Mouse (Mus musculus) heart, embryonic 13.5 days (tissue): ENCODE data around the gene Tln2. TPM values are rescaled to one million over a fixed set of nuclear protein-coding genes. Genes with fewer than 3 reads are reported as not detected.

Experiments
- ATAC-seq: fragments of 200-750 bp; cut with Nextera tagmentation; 2 replicates; pipeline ENCODE4 v1.8.0; 2017; ENCODE audit warnings: moderate TSS enrichment; ENCODE audit not compliant: insufficient number of reproducible peaks, low FRiP score, low TSS enrichment; ENCODE audit errors: extremely low read depth
- H3K27ac ChIP-seq: fragments of 300-500 bp; sonication (generic); replicated peaks from 2 replicates; pipeline ENCODE4 v1.5.1; 2015; ENCODE audit warnings: moderate library complexity, mild to moderate bottlenecking, inconsistent platforms
- H3K27me3 ChIP-seq: fragments of 300-500 bp; sonication (generic); replicated peaks from 2 replicates; pipeline ENCODE4 v1.6.1; 2015; ENCODE audit warnings: mild to moderate bottlenecking, inconsistent platforms
- H3K36me3 ChIP-seq: fragments of 300-500 bp; sonication (generic); 2 replicates; pipeline ENCODE4 v1.6.1; 2015; ENCODE audit warnings: mild to moderate bottlenecking, inconsistent platforms
- H3K4me1 ChIP-seq: fragments of 300-500 bp; sonication (generic); 2 replicates; pipeline ENCODE4 v1.6.1; 2015; ENCODE audit warnings: inconsistent platforms
- H3K4me2 ChIP-seq: fragments of 300-500 bp; sonication (generic); 2 replicates; pipeline ENCODE4 v1.6.1; 2015; ENCODE audit warnings: inconsistent platforms, mild to moderate bottlenecking, moderate library complexity
- H3K4me3 ChIP-seq: fragments of 300-500 bp; sonication (generic); 2 replicates; pipeline ENCODE4 v1.5.1; 2015; ENCODE audit warnings: moderate library complexity, mild to moderate bottlenecking, inconsistent platforms
- H3K9ac ChIP-seq: fragments of 300-500 bp; sonication (generic); 2 replicates; pipeline ENCODE4 v1.6.1; 2015; ENCODE audit warnings: inconsistent platforms, mild to moderate bottlenecking, moderate library complexity
- H3K9me3 ChIP-seq: fragments of 300-500 bp; sonication (generic); 2 replicates; pipeline ENCODE4 v1.6.1; 2016; ENCODE audit warnings: inconsistent platforms
- WGBS: fragments of 180-500 bp; shearing (Covaris S2); methylation state at CpG from one replicate; pipeline ENCODE4 v1.1.7; 2015; ENCODE audit warnings: mixed read lengths; 5-methylcytosine and 5-hydroxymethylcytosine counted together
- polyA plus RNA-seq: library from polyadenylated mRNA; unstranded; fragments of >200 nt; fragmentation: Nextera tagmentation; extraction: Ambion mirVana; gene quantifications from 2 replicates; pipeline ENCODE4 v1.2.1, GENCODE M21; 2015

Tln2 gene
- polyA plus RNA-seq, 1 experiment from 2014 or later = 55.3 TPM

DNA sequence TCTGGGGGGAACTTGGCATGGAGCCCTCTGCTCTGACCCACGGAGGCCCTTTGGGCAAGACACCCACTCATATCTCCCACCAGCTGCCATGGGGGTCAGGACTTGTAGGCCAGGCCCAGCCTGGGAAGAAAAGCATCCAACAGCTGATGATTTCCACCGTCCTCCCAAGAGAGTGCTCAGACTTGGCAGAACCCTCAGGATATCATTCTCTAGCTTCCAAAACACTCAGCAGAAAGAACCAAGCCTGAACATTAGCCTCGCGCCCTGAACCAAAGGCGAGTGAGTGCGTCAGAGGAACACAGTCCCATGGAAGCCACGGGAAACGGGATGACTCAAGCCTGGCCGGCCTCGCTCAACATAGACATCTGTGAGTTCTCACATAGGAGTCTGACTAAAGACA, 25.4 kb upstream of the Tln2 start:
- peak overlapping the region; percentile 86; the same call in 1 of the 2 replicates for H3K27ac ChIP-seq
- ATAC-seq = no peak; the same call in 1 of the 2 replicates
- WGBS = 73% methylated on average over 10 of the region's 10 CpGs
- no peak overlapping the region for H3K4me3 ChIP-seq
- H3K27me3 ChIP-seq = no peaks in the 10 kb centered on the region
- H3K9me3 ChIP-seq = no peaks in the 10 kb centered on the region
- peaks cover 96% of the 10 kb centered on the region for H3K4me1 ChIP-seq
- no peaks in the 10 kb centered on the region for H3K36me3 ChIP-seq
- no peak overlapping the region for H3K9ac ChIP-seq
- H3K4me2 ChIP-seq = no peak overlapping the region

- Histone ChIP-seq H3K9me3 (no peaks in the 10 kb centered on the region), H3K4me2 (peak overlapping the region; percentile 47), H3K9ac (peak overlapping the region; percentile 37), H3K36me3 (no peaks in the 10 kb centered on the region), H3K4me3 (no peak overlapping the region), H3K27me3 (no peaks in the 10 kb centered on the region), H3K4me1 (peaks cover 71% of the 10 kb centered on the region), H3K27ac (peak overlapping the region; percentile 98)
- ATAC-seq = peak; percentile 56; the same call in 1 of the 2 replicates
- WGBS = 34% methylated on average over 10 of the region's 10 CpGs
Measured at GRCm38 (mm10) chr9:67581581-67582280, 22.2 kb upstream of the Tln2 start.

DNA sequence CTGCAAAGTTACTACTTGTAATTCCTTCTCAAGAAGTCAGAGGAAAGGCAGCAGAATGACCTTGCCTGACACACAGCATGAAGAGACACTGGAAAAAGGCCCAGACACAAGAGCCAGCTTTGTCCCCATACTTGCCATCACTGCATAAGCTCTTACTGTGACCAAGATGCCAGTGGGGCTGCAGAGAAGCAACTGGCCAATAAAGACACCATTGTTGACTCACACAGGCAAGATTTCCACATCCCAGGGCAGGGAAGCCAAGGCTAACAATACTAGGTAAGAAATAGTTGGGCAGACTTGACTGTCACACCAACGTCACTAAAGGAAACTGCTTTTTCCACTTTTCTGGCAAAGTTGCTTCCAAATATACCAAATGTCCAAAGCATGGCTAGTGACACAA, 20.0 kb upstream of the Tln2 start:
- Histone ChIP-seq H3K4me3 (no peak overlapping the region), H3K9ac (no peak overlapping the region), H3K36me3 (no peaks in the 10 kb centered on the region), H3K4me1 (peaks cover 60% of the 10 kb centered on the region), H3K27me3 (no peaks in the 10 kb centered on the region), H3K9me3 (no peaks in the 10 kb centered on the region), H3K4me2 (no peak overlapping the region), H3K27ac (no peak overlapping the region)
- no peak for ATAC-seq
- WGBS = 87% methylated on average over 1 of the region's 1 CpGs

DNA sequence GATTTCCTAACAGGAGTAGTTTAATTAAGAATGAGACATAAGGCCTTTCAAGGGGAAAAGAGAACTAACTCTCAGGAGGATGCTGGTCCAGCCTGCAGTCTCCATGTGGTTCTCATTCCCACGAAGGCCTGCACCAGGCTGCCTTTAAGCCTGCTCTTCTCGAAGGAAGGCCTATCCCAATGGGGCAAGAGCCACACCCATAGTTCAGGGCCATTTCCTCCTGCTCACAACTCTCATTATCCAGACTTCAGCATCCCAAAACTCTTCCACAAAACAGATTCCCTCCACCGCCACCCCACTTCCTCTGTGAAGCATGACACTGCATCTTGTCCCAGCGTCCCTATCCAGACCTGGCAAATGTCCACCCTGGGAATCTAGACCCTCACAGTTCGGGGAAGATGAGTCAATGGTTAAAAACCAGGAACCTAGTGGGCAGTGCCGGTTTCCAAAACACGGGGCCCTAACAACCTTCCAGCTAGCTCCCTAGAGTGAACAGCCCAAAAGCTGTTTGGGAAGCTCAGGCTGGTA, 15.3 kb upstream of the Tln2 start:
- 62% methylated on average over 7 of the region's 7 CpGs for WGBS
- Histone ChIP-seq H3K9ac (0 out of 2 replicates have a peak overlapping the region, but pooled peaks have one; percentile 34), H3K4me1 (peaks cover 54% of the 10 kb centered on the region), H3K9me3 (no peaks in the 10 kb centered on the region), H3K36me3 (no peaks in the 10 kb centered on the region), H3K4me3 (no peak overlapping the region), H3K27ac (no peak overlapping the region; the same call in 1 of the 2 replicates), H3K4me2 (no peak overlapping the region), H3K27me3 (no peaks in the 10 kb centered on the region)
- ATAC-seq = no peak

GRCm38 (mm10) chr9:67573683-67573979, 14.1 kb upstream of the Tln2 start:
- Histone ChIP-seq H3K9ac (peak overlapping the region; percentile 34; the same call in 1 of the 2 replicates), H3K4me3 (no peak overlapping the region), H3K27ac (peak overlapping the region; percentile 79), H3K27me3 (no peaks in the 10 kb centered on the region), H3K36me3 (no peaks in the 10 kb centered on the region), H3K4me2 (peak overlapping the region; percentile 45), H3K9me3 (no peaks in the 10 kb centered on the region), H3K4me1 (peaks cover 54% of the 10 kb centered on the region)
- WGBS = 38% methylated on average over 3 of the region's 3 CpGs
- no peak for ATAC-seq

DNA sequence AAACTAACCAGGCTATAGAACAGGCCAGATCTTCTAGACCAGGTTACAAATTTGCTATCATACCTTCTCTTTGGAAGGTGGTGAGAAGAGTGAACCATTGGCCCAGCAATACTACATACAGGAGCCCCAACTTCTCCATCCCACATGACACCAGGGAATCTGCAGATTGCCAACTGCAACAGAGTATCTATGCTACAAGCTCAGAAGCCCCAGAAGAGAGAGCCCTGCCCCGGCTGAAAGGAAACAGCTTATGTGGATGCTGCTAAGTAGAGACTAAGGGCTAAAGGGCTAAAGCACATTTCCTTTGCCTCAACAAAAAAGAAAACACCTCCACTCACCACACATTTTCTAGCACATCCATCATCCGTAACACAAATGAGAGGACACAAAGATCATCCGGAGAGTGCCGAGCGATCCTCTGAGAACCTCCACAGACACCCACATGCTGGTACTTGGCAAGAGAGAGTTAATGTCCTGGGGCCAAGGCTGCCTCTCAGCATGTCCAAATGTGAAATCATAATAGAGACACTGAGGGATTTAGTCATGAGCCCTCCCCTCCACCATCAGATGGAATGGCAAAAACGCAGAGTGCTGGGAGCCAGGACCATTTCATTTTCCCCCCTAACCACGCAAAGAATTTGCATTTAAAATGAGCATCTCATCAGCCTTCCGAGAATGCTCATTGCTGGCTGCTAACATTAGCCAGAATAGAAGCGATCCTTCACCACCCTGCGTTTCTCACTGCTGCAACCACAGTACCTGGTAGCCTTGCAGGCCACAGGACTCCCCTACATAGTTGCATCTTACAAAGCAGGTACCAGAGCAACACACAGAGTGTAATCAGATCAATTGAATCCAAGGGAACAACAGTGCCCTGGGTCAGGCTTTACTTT, 13.5 kb upstream of the Tln2 start:
- ATAC-seq = no peak
- Histone ChIP-seq H3K4me2 (peak overlapping the region; percentile 45), H3K4me3 (0 out of 2 replicates have a peak overlapping the region, but pooled peaks have one; percentile 5), H3K9ac (peak overlapping the region; percentile 60), H3K9me3 (no peaks in the 10 kb centered on the region), H3K27ac (peak overlapping the region; percentile 79), H3K27me3 (no peaks in the 10 kb centered on the region), H3K36me3 (no peaks in the 10 kb centered on the region), H3K4me1 (peaks cover 54% of the 10 kb centered on the region)
- 45% methylated on average over 10 of the region's 10 CpGs for WGBS

- WGBS = 23% methylated on average over 6 of the region's 6 CpGs
- no peak overlapping the region for H3K4me3 ChIP-seq
- peak overlapping the region; percentile 87 for H3K27ac ChIP-seq
- H3K4me1 ChIP-seq = peaks cover 42% of the 10 kb centered on the region
- ATAC-seq = peak; percentile 67; the same call in 1 of the 2 replicates
- H3K4me2 ChIP-seq = peak overlapping the region; percentile 24
- 0 out of 2 replicates have a peak overlapping the region, but pooled peaks have one; percentile 14 for H3K9ac ChIP-seq
- H3K36me3 ChIP-seq = no peaks in the 10 kb centered on the region
- H3K27me3 ChIP-seq = no peaks in the 10 kb centered on the region
- H3K9me3 ChIP-seq = no peaks in the 10 kb centered on the region
Measured at GRCm38 (mm10) chr9:67565801-67566258, 6.3 kb upstream of the Tln2 start.

DNA sequence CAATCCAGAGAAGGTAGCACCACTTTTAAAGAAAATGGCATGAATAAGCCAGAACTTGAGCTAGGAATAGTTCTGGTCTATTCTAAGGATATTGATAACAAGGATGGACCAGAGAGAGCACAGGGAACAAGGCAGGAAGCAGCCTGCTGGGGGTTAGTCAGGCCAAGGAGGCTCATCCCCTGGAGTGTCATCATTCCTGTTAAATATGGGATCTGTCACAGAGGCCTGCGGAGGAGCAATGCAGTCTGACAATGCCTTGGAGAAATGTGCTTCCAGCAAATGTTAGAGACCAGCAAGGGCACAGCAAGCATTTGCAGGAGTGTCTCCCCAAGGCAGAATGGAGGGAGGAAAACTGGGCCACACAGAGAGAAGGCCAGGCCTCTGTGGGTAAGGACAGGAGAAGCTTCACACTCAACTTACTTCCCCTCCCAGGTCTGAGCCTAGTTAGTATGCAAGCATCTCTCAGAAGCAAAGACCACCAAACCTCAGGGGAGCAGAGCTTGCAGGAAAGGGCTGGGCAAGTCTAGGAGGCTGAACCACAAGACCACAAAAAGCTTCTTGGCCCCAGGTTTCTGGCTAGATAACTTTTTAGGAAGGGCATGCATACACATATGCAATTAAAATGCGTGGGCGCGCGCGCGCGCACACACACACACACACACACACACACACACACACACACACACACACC, 9.5 kb downstream of the Tln2 start:
- Histone ChIP-seq H3K9me3 (0 out of 2 replicates have a peak, but pooled peaks cover 5% of the 10 kb centered on the region), H3K27me3 (no peaks in the 10 kb centered on the region), H3K36me3 (peaks cover 13% of the 10 kb centered on the region), H3K27ac (peak overlapping the region; percentile 43), H3K9ac (0 out of 2 replicates have a peak overlapping the region, but pooled peaks have one; percentile 16), H3K4me3 (no peak overlapping the region), H3K4me1 (peaks cover 25% of the 10 kb centered on the region), H3K4me2 (no peak overlapping the region)
- no peak for ATAC-seq
- 83% methylated on average over 8 of the region's 8 CpGs for WGBS

DNA sequence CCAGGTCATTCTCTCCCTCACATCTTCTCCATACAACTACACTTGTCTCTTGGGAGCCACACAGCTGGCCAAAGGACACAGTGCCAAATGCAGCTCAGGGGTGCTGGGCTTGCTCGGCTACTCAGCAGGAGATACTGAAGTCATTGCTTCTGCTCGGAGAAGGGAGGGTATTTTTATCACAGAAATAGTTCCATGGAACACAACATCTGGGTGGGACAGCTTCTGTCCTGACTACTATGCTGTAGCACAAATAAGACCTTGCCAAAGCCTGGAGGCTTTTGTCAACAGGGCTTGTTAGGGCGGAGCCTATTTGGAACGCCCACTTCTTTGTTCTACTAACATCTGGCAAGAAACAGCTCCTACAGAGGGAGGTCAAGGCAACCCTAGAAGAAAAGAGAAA, 10.2 kb downstream of the Tln2 start:
- 29% methylated on average over 4 of the region's 4 CpGs for WGBS
- Histone ChIP-seq H3K27ac (peak overlapping the region; percentile 43), H3K27me3 (no peaks in the 10 kb centered on the region), H3K36me3 (peaks cover 13% of the 10 kb centered on the region), H3K4me2 (no peak overlapping the region), H3K9ac (peak overlapping the region; percentile 16; the same call in 1 of the 2 replicates), H3K4me3 (no peak overlapping the region), H3K4me1 (peaks cover 32% of the 10 kb centered on the region), H3K9me3 (0 out of 2 replicates have a peak, but pooled peaks cover 5% of the 10 kb centered on the region)
- no peak for ATAC-seq

- Histone ChIP-seq H3K36me3 (peaks cover 2% of the 10 kb centered on the region), H3K4me1 (peaks cover 38% of the 10 kb centered on the region), H3K27ac (no peak overlapping the region), H3K4me2 (no peak overlapping the region), H3K4me3 (no peak overlapping the region), H3K9me3 (no peaks in the 10 kb centered on the region), H3K27me3 (no peaks in the 10 kb centered on the region), H3K9ac (no peak overlapping the region)
- no peak for ATAC-seq
- WGBS = 86% methylated on average over 5 of the region's 5 CpGs
Measured at GRCm38 (mm10) chr9:67546650-67547049, 12.9 kb downstream of the Tln2 start.

DNA sequence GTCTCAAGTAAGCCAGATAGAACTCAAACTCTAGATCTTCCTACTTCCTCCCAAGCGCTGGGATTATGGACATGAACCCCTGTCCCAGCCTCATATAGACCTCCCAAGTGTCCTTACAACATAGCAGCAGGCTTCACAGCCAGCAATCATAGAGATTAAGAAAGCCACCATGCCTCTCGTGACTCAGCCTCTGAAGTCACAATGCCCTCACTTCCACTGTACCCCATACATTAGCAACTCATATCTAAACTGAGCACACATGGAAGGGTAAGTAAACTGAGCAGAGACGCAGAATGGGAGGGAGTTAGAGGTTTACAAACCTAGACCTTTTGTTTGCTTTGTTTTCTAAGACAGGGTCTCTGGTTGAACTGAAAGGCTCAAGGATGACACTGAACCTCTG, 13.7 kb downstream of the Tln2 start:
- ATAC-seq = no peak
- no peak overlapping the region for H3K27ac ChIP-seq
- H3K4me2 ChIP-seq = no peak overlapping the region
- 84% methylated on average over 3 of the region's 3 CpGs for WGBS
- H3K4me3 ChIP-seq = no peak overlapping the region
- no peaks in the 10 kb centered on the region for H3K36me3 ChIP-seq
- H3K4me1 ChIP-seq = peaks cover 42% of the 10 kb centered on the region
- H3K9me3 ChIP-seq = no peaks in the 10 kb centered on the region
- no peaks in the 10 kb centered on the region for H3K27me3 ChIP-seq
- no peak overlapping the region for H3K9ac ChIP-seq
